Mouse (Mus musculus) CD4-positive helper T cell, adult 2 months (primary cell): ENCODE data around the gene Gm13090.

Experiments used
- DNase-seq: peaks from one replicate; pipeline ENCODE4 v3.0.0-alpha.2; 2012; ENCODE audit warnings: low read depth, missing footprints, low spot score

Gene Gm13090

GRCm38 (mm10) chr4:151096334-151097103 lies 7.1 kb downstream of the Gm13090 start:
- DNase-seq: no peak

- DNase-seq: no peak
These were observed 7.7 kb downstream of the Gm13090 start for GRCm38 (mm10) chr4:151097104-151097438.

DNA sequence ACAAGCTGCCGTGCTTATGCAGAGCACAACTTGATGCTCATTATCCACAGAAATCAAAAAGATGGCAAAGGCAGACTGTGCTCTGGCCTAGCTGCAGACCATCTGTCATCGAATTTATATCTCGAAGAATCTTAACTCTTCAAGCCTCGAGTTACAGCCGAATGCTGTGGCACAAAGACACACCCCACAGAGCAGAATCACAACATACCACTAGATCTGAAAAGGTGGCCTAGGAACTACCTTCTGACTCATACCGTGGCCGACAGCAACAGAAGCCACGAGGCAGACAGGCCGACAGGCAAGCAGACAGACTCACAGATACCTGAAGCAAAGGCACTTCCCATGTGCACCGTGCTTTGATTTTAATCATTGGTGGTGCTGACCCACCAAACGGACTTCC lies 14.3 kb downstream of the Gm13090 start:
- DNase-seq: no peak

- DNase-seq: no peak
These were observed 14.8 kb downstream of the Gm13090 start for GRCm38 (mm10) chr4:151104147-151104546.

DNA sequence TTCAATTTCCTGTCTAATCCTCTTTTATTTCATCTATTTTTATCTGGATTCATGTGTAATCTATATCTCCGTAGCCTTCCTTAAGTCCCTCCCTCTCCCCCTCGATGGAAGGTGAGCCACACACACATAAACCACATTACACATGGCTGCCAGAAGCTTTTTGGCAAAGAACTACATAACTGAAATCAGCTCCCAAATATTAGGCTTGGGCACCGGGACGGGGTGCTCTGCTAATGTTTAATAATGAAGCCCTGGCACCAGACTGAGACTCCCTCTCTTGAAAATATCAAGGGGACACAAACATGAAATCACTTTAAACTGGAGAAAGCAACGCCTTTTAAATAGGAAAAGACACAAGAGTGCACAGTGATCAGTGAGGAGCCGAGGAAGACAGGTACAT lies 16.5 kb downstream of the Gm13090 start:
- DNase-seq: no peak

DNA sequence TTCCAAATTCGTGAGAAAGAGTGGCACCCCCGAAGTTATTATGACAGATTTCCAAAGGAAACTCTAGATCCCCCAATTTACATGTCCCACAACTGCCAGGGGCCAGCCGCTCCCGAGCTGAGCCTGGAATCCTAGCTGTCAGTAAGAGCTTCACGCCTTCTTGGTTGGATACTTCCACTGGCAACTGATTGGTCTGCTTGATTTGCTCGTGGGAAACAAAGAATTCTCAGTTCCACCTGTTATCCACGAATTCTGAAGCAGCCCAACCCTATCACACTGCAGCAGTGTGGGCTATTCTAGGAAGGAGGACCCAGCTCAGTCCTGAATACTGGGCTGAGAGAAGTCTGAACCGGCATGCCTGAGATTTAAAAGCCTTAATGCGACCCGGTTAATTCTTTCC lies 17.1 kb downstream of the Gm13090 start:
- no peak for DNase-seq

- no peak for DNase-seq
These were observed 18.0 kb downstream of the Gm13090 start for GRCm38 (mm10) chr4:151107131-151108001.

GRCm38 (mm10) chr4:151108028-151108771 lies 18.8 kb downstream of the Gm13090 start:
- peak; percentile 70 for DNase-seq

GRCm38 (mm10) chr4:151108834-151109241 lies 19.5 kb downstream of the Gm13090 start:
- DNase-seq: no peak

DNA sequence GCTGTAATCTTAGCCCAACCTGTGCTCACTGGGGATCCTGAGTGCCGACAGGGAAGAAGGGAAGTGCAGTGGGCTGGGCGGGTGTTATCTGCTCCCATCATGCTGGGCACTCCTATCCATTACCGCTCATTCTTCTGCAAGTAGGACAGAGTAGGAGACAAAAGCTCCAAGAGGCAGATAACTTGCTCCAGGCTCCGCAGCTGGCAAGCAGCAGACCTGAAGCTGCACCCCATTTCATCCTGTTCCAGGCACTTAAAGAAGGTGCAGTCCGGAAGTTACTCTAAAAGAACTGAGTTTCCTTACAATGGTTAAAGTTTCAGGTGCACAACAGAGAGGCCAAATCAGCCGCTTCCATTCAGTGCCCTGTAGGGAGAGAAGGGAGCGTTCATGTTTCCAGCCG lies 21.9 kb downstream of the Gm13090 start:
- DNase-seq: no peak

DNA sequence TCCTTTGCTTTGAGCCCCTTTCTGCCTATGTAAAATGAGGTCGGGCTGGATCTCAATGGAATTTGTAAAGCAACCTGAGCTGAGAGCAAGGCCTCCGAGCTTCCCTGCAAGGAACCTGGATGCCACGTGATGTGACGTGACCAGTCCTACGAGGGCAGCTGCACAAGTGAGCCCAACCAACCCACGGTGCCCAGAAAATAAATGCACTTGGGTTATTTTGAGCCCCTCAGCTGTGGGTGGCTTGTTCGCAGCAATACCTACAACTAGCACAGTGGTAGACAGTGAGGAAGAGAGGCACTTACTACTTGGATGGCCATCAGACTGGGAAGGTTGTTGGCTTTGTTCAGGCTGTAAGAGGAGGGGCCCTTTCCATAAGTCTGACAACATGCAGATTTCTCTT lies 25.2 kb downstream of the Gm13090 start:
- no peak for DNase-seq

DNA sequence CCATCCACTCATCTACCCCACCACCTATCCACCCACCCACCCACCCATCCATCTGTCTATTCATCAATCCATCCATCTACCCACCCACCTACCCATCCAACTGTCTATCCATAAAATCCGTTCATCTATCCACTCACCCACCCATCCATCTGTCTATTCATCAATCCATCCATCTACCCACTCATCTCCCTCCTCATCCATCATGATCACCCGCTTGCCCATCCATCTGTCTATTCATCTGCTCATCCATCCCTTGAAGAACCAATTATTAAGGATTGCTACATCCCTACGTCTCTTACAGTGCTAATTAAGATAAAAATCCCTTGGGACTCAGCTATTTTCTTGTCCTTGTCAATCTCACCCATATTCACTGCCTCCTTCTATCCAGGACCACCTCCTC lies 29.5 kb downstream of the Gm13090 start:
- no peak for DNase-seq

DNA sequence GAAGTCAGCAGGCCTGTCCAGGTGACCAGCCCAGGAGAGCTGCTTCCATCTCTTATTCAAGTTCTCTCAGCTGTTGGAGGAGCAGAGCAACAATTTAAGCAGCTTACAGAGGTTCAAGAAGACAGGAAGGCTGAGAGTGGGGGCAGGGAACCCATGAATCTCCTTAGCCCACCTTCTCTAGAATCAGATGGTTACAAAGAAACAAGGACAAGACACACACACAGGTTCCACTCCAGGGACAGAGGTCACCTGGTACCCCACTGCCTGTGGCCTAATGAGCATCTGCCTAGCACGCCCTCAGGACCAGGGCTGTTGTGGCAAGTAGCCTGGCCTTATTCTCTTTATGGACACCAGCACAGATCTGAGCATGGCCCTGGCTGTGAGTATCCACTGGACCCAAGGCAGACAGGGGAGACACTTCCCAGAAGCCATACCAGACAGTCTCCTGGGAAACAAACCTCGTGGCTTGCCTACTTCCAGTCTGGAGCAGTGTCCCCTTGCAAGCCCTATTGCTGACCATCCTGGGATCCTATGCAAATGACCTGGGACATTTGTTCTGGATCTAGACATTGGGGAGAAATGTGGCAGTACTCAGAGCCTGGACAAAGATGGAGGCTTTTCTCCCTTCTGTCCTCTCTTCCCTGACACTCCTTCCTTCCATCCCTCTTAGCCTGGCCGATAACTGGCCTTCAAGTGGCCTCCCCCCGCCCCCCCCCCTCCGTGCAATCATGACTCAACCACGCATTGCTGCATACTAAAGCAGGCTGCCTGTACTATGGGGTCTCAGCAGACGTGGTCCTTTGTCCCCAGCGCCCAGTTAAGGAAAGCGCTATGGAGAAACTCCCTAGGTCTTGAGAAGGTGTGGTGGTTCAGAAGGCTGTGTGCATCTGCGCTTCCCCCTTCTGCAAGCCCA lies 38.5 kb downstream of the Gm13090 start:
- no peak for DNase-seq

GRCm38 (mm10) chr4:151128641-151129541 lies 39.5 kb downstream of the Gm13090 start:
- DNase-seq: no peak

GRCm38 (mm10) chr4:151129725-151130557 lies 40.6 kb downstream of the Gm13090 start:
- DNase-seq: no peak

- DNase-seq: no peak
These were observed 41.6 kb downstream of the Gm13090 start for GRCm38 (mm10) chr4:151130756-151131490.

DNA sequence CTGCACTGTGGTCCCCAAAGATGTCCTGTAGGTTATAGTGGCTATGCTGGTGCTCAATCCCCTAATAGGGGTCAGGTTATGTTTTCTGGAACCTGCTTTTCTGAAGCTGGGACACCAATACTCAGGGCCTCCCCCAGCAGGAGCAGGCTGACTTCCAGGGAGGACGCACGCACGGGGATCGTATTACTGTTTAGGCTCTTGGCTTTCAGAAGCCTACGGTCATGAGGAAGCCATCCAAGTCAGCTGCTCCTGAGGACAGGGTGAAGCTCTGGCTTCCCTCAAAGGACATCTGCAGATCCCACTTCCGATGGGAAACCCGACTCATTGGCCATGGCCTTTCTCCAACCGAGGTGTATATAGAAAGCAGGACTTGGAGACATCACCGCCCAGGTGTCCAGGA lies 43.1 kb downstream of the Gm13090 start:
- DNase-seq: no peak

DNA sequence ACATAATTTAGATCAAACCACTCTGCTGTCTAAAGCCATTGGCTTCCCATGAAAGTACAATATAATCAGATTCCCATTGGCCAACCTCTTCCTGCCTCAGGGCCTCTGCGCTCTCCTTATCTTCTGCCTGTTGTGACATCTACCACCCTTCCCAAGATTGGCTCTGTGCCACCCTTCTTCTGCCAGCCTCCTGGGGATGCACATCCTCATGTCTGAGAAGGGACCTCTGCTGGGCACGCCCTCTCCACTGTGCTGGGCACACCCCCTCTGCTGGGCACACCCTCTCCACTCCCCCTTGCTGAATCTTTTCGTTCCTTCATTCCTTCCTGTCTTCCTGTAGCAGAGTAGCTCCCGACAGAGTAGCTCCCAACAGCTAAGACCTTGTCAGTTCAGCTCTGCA lies 44.4 kb downstream of the Gm13090 start:
- no peak for DNase-seq

DNA sequence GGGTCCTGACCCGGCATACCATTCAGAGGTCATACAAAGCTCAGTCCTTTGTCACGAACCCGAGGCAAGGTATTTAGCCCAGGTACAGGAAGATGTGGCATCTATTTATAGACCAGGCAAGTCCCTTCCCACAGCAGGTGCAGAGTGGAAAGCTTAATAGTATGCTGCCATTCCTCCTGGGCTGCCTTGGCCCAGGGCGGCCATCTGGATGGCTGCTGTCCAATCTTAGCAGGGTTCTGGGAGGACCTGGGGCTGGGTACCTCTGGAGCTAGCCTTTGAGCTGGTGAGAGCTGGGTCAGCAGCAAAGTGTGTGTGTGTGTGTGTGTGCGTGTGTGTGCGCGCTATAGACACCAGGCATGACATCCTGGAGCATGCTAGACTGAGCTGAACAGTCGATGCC lies 46.1 kb downstream of the Gm13090 start:
- no peak for DNase-seq
